Mouse (Mus musculus) monocyte, adult 5-6 weeks (primary cell): ENCODE data around the gene Gm43638. TPM values are rescaled to one million over a fixed set of nuclear protein-coding genes. Genes with fewer than 3 reads are reported as not detected.
"Not testable (repeated sequence)": the region's sequence is repeated elsewhere in the genome, so short reads cannot be mapped to it uniquely, and the experiment has no call there.

Source experiments
- ATAC-seq: fragments of 153-309, 156-312 bp; replicated peaks from 2 replicates; pipeline ENCODE4 v1.8.0; 2017; ENCODE audit warnings: mild to moderate bottlenecking; ENCODE audit not compliant: low TSS enrichment, insufficient number of reproducible peaks, severe bottlenecking, poor library complexity, low FRiP score
- total RNA-seq: library from RNA; stranded (forward); fragments of 200-1000, 200-491, 200-594 nt; gene quantifications from 3 replicates; pipeline ENCODE4 v1.2.3, GENCODE M21; 2017

Gm43638 gene
- total RNA-seq, result not detected in 3 replicates

GRCm38 (mm10) chr5:87486706-87487105 is at the start of gene Gm43638:
Gene Gm43638 (minus strand): TSS chr5:87486806.
- not testable (repeated sequence) for ATAC-seq

DNA sequence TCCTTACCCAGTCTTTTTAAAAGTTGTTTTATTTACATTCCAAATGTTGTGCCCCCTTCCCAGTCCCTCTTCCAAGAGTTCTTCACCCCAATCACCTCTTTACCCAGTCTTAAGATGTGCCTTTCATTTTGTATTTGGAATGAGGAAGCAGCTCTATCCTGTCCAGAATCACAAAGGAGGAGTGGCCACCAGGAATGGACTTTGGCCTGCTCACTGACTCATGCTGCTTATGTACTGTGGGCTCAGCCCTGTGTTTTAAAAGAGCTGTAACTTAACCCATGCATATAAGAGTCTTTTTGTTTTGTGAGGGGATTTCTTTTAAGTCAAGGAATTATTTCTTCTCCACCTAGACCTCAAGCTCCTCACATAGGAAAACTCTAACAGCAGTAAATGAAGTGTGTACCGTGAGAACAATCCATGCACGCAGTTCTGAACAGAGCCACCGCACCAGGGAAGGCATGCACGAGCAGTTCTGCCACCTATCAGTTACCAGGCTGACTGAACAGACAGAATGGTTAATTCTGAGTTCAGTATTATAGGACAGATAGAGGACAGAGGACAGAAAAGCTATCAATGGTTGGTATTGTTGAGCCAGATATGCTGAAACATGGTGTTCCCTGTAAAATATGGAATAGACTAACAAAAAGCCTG is 49.5 kb upstream of the Gm43638 start:
- no peak for ATAC-seq

DNA sequence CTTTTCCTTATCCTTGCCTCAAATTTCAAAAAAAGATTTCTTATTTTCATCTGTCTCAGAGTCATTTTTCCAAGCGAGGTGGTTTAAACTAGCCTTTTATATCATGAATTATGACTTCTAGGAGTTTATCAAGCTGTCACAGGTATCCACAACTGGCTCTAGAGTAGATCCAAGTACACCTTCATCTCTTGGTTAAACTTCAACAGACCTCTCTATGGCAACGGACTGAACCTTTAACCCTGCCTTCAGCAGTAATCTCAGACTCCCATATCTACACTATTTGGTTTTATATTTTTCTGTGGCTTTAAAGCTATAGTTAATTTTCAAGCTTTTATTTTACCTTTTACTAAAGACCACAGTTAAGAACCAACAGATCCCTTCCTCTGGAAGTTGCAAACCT is 45.7 kb upstream of the Gm43638 start:
- no peak for ATAC-seq

- ATAC-seq, result not testable (repeated sequence)
These were observed 37.0 kb upstream of the Gm43638 start for GRCm38 (mm10) chr5:87523561-87523960.

DNA sequence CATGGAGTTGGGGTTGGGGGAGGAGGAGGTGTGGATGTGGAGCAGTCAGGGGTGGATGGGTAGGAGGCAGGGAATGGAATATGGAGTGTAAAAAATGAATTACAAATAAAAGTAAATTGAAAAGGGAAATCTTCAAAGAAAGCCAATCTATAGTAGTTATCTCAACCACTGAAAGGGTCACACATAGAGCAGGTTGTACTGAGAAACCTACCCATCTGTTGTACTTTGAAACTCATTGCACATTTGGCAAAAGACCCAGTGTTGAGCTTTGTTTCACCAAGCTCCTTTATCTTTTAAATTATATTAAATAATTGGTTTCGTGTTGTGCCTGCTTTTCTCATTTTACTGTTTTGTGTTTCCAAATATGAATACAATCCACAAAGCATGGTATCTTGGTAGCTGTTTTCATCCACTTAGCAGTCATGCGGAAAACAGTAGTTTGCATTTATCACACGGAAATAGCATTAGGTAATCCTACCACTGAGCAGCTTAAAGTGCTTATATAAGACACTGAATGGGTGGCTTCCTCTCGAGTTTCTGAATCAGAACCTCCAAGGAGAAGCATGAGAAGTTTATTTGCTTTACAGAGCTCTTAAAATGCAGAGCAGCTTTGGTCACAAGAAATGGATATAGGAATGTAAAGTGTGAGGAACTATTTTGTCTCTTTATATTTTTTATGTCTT is 19.3 kb upstream of the Gm43638 start:
- no peak for ATAC-seq

GRCm38 (mm10) chr5:87502687-87503086 is 16.1 kb upstream of the Gm43638 start:
- no peak for ATAC-seq

DNA sequence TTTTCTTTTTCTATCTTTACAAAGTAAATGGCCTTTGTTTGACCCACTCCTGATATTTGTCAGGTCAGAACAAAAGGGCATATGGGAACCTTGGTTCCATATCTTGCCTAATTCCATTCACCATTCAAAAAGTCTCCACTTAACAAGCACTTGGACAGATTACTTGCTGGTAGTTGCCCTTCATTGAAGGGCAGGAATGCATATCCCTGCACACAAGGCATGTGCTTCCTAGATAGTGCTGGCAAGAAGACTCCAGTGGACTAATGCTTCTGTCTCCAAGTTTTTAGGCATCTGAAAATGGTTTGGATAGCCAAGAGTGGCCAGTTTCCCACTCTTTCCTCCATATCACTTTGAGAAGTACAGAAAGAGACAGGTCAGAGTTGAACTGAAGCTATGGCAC is 12.7 kb upstream of the Gm43638 start:
- no peak for ATAC-seq

DNA sequence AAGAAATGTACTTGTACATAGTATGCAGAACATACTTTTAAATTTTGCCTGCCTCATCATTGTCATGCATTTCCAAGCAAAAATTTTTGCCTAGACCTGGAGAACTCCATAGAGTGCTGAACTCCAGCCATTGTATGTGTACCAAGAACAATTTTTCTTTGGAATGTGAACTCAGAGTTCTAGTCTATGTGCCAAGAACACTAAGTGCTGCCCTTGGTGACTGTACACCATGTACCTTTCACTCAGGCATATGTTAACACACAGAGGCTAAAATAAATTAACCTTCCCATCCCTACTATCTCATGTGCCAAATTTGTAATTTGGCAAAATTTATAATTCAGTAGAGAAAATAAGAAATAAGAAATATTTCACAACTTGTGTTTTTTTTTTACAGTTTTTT is 12.3 kb upstream of the Gm43638 start:
- no peak for ATAC-seq

DNA sequence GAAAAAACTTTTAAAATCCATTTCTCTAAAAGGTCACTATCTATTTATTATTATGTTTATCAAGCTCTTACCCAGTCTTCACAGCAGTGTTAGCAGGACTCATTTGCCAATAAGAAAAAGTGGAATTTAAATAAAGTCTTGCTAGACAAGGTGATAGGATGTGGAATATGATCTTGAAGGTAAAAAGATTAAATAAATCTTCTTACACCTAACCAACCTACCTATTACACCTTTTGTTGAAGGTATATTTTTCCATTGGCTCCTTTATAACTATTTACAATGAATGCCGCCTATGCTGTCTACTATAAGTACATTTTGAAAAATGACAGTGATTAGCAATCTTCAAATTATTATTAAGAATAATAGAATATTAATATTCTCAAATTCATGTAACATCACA is 4.2 kb upstream of the Gm43638 start, which contains the start of gene Ugt2a1:
Gene Ugt2a1, minus strand, starts transcription at position 101 of the 400 bp plus-strand sequence.
- no peak for ATAC-seq

DNA sequence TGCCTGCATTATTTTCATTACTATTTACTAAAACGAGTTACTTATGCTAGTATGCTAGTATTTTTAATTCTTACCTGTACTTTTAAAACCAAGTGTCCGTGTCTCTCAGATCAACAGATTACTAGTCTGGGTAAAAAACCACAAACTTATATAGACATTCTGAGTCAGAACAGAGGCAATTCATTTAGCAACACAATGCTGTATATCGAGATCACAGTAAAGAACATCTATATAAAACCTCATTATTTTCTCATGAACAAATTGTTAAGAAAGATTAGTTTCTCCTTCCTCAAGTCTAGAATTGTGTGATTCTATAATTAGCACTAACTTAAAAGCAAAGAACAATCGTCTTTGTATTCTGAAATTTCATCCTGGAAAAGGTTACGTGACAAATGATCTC is 4.4 kb downstream of the Gm43638 start, which contains the start of gene Ugt2a2:
Gene Ugt2a2, minus strand, starts transcription at position 101 of the 400 bp plus-strand sequence.
- no peak for ATAC-seq

DNA sequence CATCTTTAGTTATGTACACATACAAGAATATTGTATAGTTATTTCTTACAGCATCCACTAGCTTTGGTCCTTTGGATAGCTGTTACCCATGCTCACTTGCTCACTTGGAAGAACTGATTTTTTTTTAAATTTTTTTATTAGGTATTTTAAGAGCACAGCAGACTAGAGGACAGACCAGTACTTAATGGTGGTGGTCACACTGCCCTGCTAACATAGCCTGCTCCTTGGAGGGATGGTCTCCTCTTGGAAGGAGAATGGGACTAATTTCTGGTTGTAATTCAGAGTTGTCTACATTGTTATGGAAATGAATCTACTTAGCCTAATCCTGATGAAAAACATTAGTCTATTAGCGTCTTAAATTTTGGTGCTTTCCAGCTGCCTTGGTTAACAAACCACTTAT is 27.8 kb downstream of the Gm43638 start:
- no peak for ATAC-seq

GRCm38 (mm10) chr5:87457701-87458100 is 28.9 kb downstream of the Gm43638 start:
- no peak for ATAC-seq

- ATAC-seq, result no peak
These were observed 30.3 kb downstream of the Gm43638 start for GRCm38 (mm10) chr5:87456216-87456850.

- no peak for ATAC-seq
These were observed 31.1 kb downstream of the Gm43638 start for GRCm38 (mm10) chr5:87455519-87455918.

DNA sequence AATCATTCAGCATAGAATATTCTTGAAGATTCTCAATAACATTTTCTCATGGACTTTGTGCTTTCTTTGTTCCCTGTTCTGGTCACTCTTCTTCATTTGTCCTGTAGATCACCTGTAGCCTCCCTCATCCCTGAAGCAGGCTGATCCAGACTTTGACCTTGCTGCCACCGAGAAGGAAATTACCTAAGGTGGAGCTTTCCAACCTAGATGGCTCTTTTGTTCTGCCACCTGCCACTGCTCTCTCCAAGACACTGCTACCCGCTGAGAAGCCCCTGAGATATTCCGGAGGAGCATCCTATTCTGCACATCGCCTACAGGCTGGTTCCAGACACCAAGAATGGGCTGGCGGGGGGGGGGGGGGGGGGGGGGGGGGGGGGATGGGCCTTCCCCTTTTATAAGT is 34.1 kb downstream of the Gm43638 start:
- not testable (repeated sequence) for ATAC-seq

GRCm38 (mm10) chr5:87436264-87436663 is 50.3 kb downstream of the Gm43638 start:
- no peak for ATAC-seq

- no peak for ATAC-seq
These were observed 60.9 kb downstream of the Gm43638 start for GRCm38 (mm10) chr5:87425676-87426075.

DNA sequence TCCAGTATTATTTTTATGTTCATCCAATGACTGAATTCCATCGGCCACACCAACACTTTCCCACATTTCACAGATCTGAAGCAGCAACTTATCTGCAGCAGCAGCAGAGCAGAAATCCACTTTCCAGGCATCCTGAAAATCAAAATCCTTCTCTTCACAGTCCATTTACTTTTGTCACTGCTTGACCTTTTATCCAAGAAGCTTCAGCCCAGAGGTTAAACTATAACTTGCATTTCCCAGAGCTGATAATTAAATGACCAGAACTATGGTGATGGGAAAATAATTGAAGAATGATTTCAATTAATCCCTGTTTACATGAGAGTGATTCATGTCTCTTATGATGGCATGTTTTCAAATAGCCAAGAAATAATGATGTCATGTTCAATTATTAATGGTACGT is 62.6 kb downstream of the Gm43638 start, which contains the start of gene Ugt2b38:
Gene Ugt2b38, minus strand, starts transcription at position 163 of the 400 bp plus-strand sequence.
- not testable (repeated sequence) for ATAC-seq
